Mouse (Mus musculus): ENCODE results near the gene Sesn1.
"Not testable (repeated sequence)": the region's sequence is repeated elsewhere in the genome, so short reads cannot be mapped to it uniquely, and the experiment has no call there.

The Sesn1 gene

GRCm38 (mm10) chr10:41907950-41908349 lies 98.2 kb downstream of the Sesn1 start:
- no peak for DNase-seq (ENCODE audit: low read depth, low spot score)

DNA sequence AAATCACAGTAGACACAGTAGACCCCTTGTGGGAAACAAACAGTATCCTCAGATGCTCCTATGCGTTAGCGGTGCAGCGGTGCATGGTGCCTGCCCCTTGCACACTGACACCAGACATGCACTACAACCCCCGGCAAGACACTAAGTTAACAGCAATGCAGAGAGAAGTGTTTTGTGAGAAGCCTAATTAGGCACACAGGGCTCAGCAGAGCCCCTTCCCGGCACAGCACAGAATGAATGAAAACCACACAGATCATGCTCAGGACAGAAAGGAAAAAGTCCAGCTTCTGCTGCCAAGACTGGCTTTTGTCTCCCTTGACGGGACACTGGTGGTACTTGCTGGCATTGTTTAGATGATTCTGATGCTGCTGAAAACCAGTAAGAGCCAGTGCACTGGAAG lies 99.2 kb downstream of the Sesn1 start:
- no peak for DNase-seq (ENCODE audit: low read depth, low spot score)

DNA sequence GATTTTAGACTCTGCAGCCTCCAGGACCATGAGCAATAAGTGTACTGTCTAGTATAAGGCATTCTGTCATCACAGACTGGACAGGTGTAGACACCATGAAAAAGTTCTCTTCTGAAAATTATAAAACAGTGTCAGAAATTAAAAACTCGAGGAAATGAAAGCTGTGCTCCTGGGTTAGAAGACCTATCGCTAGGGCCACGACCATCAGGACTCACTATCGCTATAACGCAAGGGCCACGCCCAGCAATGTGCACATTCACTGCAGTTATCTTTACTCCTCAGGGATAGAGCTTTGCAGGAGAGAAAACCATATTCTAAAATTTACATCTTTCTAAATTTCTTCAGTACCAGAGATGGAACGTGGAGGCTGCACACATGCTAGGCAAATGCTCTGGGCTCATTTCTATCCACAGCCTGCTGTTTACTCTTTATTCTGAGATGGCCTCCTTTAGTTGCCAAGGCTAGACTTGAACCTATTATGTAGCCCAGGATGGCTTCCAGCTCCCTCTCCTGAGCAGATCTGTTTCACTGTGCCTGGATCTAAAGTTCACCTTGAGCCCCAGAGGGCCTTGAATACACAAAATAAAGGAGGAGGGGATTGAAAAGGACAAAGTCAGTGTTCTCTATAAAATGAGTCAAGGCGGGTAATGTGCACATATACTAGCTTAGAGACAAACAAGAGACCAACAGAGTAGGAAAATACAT lies 102.7 kb downstream of the Sesn1 start:
- no peak for DNase-seq (ENCODE audit: low read depth, low spot score)

DNA sequence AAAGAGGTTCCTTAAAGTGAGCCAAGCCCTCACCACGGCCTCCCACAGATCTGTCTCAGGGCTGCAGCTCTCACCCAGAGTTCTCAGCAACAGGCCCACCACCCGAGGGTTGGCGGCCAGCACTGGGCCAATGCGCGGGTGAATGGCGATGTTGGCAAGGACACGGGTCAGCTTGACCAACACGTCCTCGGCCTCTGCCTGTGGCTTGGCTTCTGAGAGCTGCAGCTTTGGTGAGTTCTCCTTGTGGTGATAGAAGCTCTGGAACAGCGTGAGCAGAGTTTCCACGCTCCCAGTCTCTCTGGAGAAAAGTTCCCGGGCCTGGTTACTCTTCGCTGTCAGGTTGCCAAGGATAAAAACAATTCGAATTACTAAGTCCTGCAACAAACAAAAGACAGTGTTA lies 117.0 kb downstream of the Sesn1 start:
- no peak for DNase-seq (ENCODE audit: low read depth, low spot score)

GRCm38 (mm10) chr10:41930966-41931365 lies 121.2 kb downstream of the Sesn1 start:
- no peak for DNase-seq (ENCODE audit: low read depth, low spot score)

DNA sequence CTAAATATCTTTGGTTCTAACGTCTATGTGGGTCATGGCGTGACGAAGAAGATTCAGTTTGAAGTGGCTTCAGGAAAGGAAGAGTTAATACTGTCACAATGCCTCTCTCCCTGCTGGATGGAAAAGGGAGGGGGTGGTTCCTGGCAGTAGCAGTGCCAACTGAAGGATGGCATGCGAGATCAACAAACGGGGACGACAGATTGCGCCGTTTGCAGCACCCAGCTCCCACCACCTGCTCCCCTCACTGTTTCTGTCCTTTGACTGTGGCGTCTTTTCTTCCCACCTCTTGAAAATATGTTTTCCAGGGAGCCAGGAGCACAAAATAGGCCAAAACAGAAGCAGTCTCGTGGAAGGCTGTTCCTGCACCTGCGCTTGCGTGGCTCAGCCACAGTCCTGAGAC lies 122.2 kb downstream of the Sesn1 start:
- DNase-seq (ENCODE audit: low read depth, low spot score), result no peak

- no peak for DNase-seq (ENCODE audit: low read depth, low spot score)
Observed at GRCm38 (mm10) chr10:41932943-41933342, 123.2 kb downstream of the Sesn1 start.

DNA sequence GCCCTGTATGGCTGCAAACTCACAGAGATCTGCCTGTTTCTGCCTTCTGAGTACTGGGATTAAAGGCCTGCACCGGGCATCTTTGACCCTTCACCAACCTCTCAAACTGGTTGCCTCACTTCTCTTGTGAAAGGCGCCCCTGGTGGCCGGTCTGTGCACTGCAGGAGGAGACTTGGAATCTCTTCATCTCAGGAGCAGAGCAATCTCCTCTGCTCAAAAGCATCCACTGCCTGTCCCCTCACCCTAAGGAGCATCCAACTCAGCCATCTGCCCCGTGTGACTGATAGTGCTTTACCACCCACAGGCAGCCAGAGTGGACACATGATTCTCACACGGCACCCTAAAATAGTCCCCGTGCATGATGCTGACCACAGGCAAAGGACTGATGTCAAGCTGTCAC lies 123.8 kb downstream of the Sesn1 start:
- peak; percentile 39 for DNase-seq (ENCODE audit: low read depth, low spot score)

DNA sequence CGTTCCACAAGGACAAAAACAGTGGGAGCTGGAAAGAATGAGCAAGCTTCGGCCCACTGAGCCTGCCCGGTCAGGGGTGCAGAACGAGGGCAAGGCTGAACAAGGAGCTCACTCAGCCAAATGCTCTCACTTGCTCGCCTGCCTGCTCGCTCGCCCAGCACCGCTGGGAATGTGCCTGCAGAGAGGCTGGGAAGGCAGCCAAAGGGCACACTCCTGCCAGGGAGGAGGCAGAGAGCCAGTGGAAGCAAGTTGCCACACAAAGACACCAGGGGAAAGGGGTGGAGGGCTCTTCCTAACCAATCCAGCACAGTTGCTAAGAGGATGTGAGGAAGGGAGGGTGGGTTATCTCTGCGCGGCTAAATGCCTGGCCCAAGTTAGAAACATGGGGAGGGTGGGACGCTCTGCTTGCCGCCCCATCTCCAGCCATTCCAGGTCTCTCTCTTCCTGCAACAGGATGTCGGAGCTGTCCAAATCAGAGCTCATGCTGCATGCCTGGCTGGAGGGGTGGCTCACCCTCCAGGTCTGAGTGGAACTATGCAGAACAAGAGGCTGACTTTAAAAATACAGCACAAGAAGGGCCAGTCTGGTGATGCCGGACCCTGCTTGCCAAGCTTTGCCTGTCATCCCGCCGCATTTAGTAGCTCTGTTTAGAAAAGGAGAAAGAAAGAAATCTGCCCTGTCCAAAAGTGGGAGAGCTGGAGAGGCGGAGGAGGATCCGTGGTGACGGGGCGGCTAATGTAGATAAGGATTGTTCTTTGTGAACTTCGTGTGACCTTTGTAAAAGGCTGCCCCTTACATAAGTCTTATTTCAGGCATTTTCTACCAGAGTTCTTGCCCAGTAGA lies 125.1 kb downstream of the Sesn1 start:
- peak; percentile 41 for DNase-seq (ENCODE audit: low read depth, low spot score)

DNA sequence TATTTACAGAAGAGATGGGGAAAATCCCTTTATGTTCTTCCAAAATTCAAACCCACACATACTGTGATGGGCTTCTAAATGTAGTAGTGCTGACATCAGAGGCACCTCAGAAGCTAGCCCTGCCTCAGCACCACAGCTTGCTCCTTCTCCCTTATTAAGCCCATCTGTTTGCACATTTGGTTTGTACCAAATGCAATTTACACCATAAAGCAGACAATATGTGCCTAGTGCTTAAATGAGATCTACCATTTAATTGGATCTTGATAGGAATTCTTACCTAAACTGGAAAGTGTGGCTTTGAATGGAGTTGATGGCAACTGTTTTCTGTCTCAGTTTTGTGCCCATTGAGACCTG lies 125.7 kb downstream of the Sesn1 start:
- DNase-seq (ENCODE audit: low read depth, low spot score), result no peak

DNA sequence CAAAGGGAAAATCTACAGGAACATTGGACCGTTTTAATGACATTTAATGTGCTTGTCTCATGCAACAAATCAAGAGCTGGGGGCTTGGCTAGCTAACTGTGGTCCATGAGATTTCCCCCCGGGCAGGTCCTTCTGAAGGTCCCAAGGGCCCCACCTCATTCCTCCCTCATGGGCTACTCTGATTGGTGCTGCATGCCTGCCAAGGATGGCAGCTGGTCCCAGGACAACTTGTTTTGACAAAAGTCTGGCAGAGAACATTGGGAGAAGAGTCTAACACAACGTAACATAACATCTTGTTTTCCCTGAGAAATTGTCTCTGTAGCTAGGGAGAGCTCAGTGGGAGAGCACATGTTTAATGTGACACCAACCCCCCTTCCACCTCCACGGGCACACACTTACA lies 126.4 kb downstream of the Sesn1 start:
- no peak for DNase-seq (ENCODE audit: low read depth, low spot score)

- no peak for DNase-seq (ENCODE audit: low read depth, low spot score)
Observed at GRCm38 (mm10) chr10:41937176-41937575, 127.4 kb downstream of the Sesn1 start.

DNA sequence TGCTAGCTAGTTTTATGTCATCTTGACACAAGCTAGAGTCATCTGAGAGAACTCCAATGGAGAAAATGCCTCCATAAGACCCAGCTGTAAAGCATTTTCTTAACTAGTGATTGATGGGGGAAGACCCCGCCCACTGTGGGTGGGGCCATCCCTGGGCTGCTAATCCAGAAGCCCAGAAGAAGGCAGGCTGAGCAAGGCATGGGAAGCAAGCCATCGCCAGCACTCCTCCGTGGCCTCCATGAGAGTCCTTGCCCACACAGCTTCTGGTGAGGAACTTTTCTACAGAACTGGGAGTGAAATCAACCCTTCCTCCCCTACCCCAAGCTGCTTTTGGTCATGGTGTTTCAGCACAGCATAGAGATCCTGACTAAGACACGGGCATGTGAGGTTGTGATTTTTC lies 129.4 kb downstream of the Sesn1 start:
- DNase-seq (ENCODE audit: low read depth, low spot score), result no peak

DNA sequence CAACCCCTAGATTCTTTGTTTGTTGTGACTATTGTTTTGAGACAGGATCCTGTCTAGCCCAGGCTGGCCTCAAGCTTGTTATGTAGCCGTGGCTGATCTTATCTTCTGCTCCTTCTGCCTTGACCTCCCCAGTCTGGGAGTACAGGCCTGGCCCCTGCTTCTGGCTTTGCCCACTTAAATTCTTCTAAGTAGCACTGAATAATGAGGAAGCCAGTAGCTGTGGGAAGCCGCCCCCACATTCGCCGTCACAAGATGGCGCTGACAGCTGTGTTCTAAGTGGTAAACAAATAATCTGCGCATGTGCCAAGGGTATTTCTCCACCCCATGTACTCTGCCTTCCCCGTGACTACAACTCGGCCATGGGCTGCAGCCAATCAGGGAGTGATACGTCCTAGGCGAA lies 142.6 kb downstream of the Sesn1 start:
- DNase-seq (ENCODE audit: low read depth, low spot score), result not testable (repeated sequence)

GRCm38 (mm10) chr10:41952850-41953527 lies 143.3 kb downstream of the Sesn1 start:
- DNase-seq (ENCODE audit: low read depth, low spot score), result no peak

DNA sequence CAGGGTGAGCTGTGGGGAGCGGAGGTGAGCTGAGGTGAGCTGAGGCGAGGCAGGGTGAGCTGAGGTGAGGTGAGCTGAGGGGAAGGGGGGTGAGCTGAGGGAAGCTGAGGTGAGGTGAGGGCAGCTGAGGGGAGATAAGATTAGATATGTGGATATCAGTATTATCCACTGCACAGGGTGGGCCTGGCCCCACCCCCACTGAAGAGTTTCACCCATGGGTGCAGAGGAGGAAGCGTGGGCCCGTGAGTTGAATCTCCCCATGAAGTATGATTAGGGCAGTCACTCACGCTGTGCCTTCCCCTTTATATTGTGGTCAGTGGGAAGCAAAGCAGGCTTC lies 143.8 kb downstream of the Sesn1 start:
- DNase-seq (ENCODE audit: low read depth, low spot score), result no peak

GRCm38 (mm10) chr10:41957421-41958225 lies 147.9 kb downstream of the Sesn1 start:
- DNase-seq (ENCODE audit: low read depth, low spot score), result no peak
